Mouse (Mus musculus): ENCODE results near the gene Spop.

The Spop gene

GRCm38 (mm10) chr11:95413641-95414535 is at the start of gene Spop:
Gene Spop, plus strand, starts transcription at chr11:95414080.
- DNase-seq (ENCODE audit: low spot score): peak; percentile 96

GRCm38 (mm10) chr11:95364388-95364787 is 49.5 kb upstream of the Spop start:
- no peak for DNase-seq (ENCODE audit: low spot score)

GRCm38 (mm10) chr11:95365596-95365995 is 48.3 kb upstream of the Spop start:
- DNase-seq (ENCODE audit: low spot score): peak; percentile 99

- DNase-seq (ENCODE audit: low spot score): peak; percentile 60
Measured at GRCm38 (mm10) chr11:95366280-95366897, 47.5 kb upstream of the Spop start.

DNA sequence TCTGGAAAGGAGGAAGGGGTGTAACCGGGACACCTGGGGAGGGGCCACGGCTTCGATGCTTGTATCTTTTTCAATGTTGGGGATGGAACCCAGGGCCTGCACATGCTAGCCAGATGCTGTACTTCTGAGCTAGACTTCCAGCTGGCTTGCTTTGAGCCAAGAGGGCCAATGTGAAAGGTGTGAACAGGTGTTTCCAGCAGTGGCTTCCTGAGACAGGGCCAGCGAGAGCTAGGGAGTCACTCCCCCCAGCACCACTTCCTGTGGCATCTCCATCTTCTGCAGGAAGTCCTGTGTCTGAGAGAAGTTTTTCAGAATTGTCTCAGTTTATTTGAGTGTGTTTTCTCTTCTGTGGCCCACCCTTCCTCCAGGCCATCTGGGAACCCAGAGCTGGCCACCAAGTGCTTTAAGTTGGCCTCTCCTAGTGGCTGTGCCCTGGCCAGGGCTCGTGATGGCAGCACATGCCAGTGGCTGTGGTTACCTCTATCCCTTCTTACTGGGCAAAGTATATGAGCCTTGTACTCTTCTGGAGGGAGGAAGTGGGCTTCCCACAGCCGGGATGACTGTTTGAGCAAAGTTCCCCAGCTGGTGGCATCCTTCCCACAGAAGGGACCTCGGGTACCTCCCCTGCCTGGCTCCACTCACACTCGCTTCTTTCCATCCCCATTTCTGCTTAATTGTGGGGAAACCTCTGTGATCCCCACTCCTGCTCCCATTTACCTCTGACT is 46.7 kb upstream of the Spop start:
- DNase-seq (ENCODE audit: low spot score): no peak

GRCm38 (mm10) chr11:95368231-95368823 is 45.6 kb upstream of the Spop start:
- no peak for DNase-seq (ENCODE audit: low spot score)

DNA sequence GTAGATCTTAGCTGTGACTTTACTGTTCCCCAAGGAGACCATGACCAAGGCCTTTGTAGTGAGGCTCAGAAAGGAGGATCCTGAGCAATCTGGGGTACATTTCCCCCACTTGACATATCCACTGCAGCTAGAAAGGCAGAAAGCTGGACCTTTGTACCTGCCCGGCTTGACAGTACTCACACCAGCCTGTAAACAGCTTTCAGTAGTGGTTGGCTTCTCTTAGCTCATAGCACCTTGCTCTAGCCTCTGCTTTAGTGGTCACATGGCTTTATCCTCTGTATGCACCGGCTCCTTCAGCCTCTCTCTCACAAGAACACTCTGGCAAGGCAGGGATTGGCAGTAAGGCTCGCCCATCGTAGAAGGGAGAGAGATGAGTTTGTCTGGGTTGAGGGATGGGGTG is 45.0 kb upstream of the Spop start:
- DNase-seq (ENCODE audit: low spot score): no peak

DNA sequence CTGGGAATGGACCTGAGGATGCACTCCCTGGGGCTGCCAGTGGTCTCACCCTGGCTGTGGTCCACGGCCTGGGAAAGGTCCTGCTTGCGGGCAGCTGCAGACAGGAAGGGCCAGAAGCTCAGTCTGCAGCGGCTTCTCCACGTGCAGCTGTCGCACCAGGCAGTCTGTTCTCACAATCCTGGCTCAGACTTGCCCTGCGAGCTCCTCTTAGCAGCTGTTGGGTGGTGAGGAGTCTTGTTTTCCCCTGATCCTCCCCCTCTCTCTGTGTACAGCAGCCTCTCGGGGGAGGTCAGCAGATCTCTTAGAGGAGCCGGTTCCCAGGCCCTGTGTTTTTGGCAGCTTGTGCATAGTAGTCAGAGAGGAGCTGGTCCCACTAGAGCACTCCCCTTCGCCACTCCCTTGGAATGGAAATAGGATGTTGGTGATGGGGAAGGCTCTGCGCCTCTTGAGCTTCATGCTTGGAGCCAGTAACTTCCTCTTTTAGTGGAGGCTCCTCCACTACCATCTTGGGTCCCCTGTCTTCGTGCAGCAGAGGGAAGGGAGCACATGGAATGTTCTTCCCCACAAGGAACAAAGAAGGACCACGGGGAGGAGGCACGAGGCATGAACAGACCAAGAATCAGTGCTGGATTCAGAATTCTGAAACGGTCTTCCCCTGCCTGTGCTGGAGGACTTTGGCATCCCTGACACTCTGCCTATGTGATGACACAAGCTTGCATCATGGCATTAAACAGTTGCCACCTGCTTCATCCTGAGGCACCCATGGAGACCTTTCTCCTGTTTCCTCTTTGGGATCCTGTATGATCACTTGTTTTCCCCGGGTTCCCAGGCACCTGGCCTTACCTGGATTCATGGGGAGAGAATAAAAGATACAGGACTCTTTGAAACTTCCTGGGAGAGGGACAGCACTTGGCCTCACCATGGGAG is 43.7 kb upstream of the Spop start:
- peak; percentile 72 for DNase-seq (ENCODE audit: low spot score)

- DNase-seq (ENCODE audit: low spot score): no peak
Measured at GRCm38 (mm10) chr11:95371182-95371581, 42.7 kb upstream of the Spop start.

GRCm38 (mm10) chr11:95378926-95379325 is 35.0 kb upstream of the Spop start:
- DNase-seq (ENCODE audit: low spot score): no peak

- no peak for DNase-seq (ENCODE audit: low spot score)
Measured at GRCm38 (mm10) chr11:95379552-95379951, 34.3 kb upstream of the Spop start.

GRCm38 (mm10) chr11:95380711-95381110 is 33.2 kb upstream of the Spop start:
- no peak for DNase-seq (ENCODE audit: low spot score)

- DNase-seq (ENCODE audit: low spot score): peak; percentile 65
Measured at GRCm38 (mm10) chr11:95381146-95381545, 32.7 kb upstream of the Spop start.

- DNase-seq (ENCODE audit: low spot score): no peak
Measured at GRCm38 (mm10) chr11:95383331-95383986, 30.4 kb upstream of the Spop start.

GRCm38 (mm10) chr11:95384004-95384318 is 29.9 kb upstream of the Spop start:
- DNase-seq (ENCODE audit: low spot score): no peak

DNA sequence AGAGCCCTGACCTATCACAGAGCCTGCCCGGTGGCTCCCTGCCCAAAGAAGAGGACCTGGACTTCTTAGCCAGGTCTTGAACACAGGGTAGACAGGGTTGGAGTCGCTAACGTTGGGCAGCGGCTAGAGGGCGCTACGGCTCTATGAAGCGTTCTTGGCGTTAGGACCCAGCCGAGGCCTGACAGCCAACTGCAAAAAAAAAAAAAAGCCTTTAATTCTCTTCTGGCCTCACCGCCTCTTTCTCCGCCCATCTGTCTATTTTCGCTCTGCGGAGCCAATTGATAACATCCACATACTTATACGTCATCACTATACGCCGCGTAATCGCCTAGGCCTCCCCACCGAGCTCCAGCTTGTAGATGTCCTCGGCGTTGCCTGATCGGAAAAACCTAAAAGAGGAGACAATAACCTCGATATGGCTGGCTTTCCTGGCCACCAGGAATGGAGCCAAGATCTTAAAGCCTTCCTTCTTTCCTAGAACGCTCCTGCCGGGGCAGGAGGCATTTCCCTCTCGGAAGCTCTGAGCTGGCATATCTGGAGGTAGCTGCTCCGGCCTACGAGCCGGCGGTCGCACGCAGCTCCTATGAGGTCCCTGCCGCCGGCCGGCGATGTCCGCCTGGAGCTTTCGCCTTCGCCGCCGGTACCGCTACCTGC is 29.4 kb upstream of the Spop start, which contains the start of gene Slc35b1:
Gene Slc35b1, plus strand, starts transcription at position 374 of the 654 bp plus-strand sequence.
- DNase-seq (ENCODE audit: low spot score): peak; percentile 99

- DNase-seq (ENCODE audit: low spot score): no peak
Measured at GRCm38 (mm10) chr11:95384973-95385320, 28.9 kb upstream of the Spop start.

DNA sequence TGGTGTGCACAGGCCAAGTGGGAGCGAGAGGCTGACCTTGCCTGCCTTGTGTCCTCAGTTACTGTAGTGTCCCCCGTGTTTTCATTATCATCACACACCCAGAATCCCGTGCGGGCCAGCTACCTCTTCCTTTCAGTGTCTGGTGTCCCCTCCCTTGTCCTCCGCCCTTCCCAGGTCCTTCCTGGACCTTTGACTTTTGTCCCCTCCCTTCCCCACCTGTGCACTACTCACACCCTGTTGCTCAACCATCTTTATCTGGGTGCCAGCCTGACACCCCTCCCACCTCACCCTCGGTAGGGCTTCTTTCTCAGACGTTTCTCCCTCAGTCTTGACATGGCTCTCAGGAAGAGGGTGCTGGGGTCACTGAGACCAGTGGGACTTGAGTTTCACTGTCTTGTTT is 26.5 kb upstream of the Spop start:
- DNase-seq (ENCODE audit: low spot score): no peak

DNA sequence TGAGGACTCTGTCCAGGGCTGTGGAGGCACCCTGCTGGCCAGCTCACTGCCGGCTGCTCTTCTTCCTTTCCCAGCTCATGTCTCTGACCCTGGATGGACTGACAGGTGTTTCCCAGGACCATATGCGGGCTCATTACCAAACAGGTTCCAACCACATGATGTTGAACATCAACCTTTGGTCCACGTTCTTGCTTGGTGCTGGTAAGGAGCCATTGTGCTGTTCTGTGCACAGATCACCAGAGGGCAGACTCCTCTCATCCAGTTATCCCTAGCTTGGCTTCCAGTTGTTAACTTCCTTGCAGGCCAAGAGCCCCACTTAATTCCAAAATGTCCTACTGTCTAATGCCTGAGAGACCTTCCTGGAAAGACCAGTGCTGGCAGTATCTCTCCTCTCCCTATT is 24.9 kb upstream of the Spop start:
- DNase-seq (ENCODE audit: low spot score): peak; percentile 64

DNA sequence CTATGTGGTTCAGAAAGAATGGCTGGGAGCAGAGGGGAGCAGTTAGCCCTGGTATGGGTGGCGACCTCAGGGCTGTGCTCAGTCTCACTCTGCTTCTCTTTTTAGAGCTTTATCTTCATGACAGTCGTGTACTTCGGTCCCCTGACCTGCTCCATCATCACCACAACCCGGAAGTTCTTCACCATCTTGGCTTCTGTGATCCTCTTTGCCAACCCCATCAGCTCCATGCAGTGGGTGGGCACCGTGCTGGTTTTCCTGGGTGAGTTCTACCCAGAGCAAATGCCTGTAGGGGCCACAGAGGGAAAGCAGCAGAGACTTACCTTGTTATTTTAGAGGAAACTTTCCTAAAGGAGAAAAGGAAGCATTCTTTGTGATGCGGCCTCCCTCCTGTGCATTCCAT is 23.5 kb upstream of the Spop start:
- no peak for DNase-seq (ENCODE audit: low spot score)
